Mouse (Mus musculus) stomach, embryonic 14.5 days (tissue): ENCODE results near the gene Dhrs7b. TPM values are rescaled to one million over a fixed set of nuclear protein-coding genes. Genes with fewer than 3 reads are reported as not detected.

ENCODE experiments used
- ATAC-seq: fragments of 200-750 bp; cut with Nextera tagmentation; 2 replicates; pipeline ENCODE4 v1.8.0; 2017; ENCODE audit warnings: low read depth, moderate TSS enrichment; ENCODE audit not compliant: insufficient number of reproducible peaks, insufficient read depth, low FRiP score
- H3K27ac ChIP-seq: fragments of 300-500 bp; sonication (generic); 2 replicates; pipeline ENCODE4 v1.5.1; 2014; ENCODE audit warnings: mild to moderate bottlenecking, low read length, moderate library complexity, mixed read lengths
- H3K27me3 ChIP-seq: fragments of 300-500 bp; sonication (generic); 2 replicates; pipeline ENCODE4 v1.6.1; 2014; ENCODE audit warnings: low read length, control low read depth, mixed read lengths; ENCODE audit not compliant: control insufficient read depth, insufficient read depth
- H3K36me3 ChIP-seq: fragments of 300-500 bp; sonication (generic); 2 replicates; pipeline ENCODE4 v1.6.1; 2014; ENCODE audit warnings: mild to moderate bottlenecking, control low read depth, low read length, moderate library complexity, mixed read lengths; ENCODE audit not compliant: control insufficient read depth, insufficient read depth
- H3K4me1 ChIP-seq: fragments of 300-500 bp; sonication (generic); 2 replicates; pipeline ENCODE4 v1.6.1; 2014; ENCODE audit warnings: low read length, control low read depth, mixed read lengths; ENCODE audit not compliant: control insufficient read depth, insufficient read depth
- H3K4me2 ChIP-seq: fragments of 300-500 bp; sonication (generic); replicated peaks from 2 replicates; pipeline ENCODE4 v1.6.1; 2014; ENCODE audit warnings: low read depth, low read length, control low read depth
- H3K4me3 ChIP-seq: fragments of 300-500 bp; sonication (generic); 2 replicates; pipeline ENCODE4 v1.5.1; 2014; ENCODE audit warnings: low read depth, low read length, control low read depth
- H3K9ac ChIP-seq: fragments of 300-500 bp; sonication (generic); replicated peaks from 2 replicates; pipeline ENCODE4 v1.6.1; 2014; ENCODE audit warnings: low read depth, mild to moderate bottlenecking, control low read depth, low read length, moderate library complexity, mixed read lengths
- H3K9me3 ChIP-seq: fragments of 300-500 bp; sonication (generic); 2 replicates; pipeline ENCODE4 v1.6.1; 2016; ENCODE audit warnings: low read depth, low read length, control low read depth; ENCODE audit not compliant: control insufficient read depth
- WGBS: fragments of 180-500 bp; shearing (Covaris S2); extraction: QIAGEN DNeasy Blood & Tissue Kit; methylation state at CpG from one replicate; pipeline ENCODE4 v1.1.7; 2014; 5-methylcytosine and 5-hydroxymethylcytosine counted together
- polyA plus RNA-seq: library from polyadenylated mRNA; unstranded; fragments of >200 nt; fragmentation: Nextera tagmentation; extraction: Ambion mirVana; gene quantifications from 2 replicates; pipeline ENCODE4 v1.2.1, GENCODE M21; 2014

The Dhrs7b gene
- polyA plus RNA-seq, 1 experiment from 2014 or later, result 37.2 TPM

DNA sequence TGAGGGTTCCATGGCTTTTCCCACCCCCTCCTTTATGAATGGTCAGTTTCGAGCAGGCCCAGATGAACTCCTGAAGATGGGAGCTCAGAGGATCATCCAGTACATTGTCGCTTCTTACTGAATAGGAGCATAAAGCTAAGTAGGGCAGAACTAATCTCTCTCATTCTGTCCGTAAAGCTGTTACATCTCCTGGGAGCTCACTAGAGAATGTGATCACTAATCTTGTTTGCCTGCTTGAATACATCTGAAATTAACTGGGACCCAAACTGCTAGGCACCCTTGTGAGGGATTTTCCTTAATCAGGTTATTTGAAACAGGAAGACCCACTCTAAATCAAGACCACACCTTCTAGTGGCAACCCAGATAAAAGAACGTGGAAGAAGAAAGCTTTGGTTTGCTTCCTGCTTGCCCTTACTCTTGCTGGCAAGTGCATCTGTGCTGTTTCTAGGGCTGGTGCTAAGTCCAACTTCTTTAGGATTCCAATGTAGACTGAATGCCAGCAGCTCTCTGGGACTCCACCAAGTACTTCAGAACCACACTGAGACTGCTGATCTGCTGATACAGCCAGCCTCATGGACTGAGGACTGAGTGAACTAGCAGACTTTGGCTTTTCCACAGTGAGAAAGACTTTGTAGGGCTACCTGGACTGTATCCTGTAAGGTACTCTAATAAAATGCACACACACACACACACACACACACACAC, 3.0 kb upstream of the Dhrs7b start:
- no peak for ATAC-seq
- no peaks in the 10 kb centered on the region for H3K36me3 ChIP-seq
- no peak overlapping the region for H3K27ac ChIP-seq
- no peaks in the 10 kb centered on the region for H3K9me3 ChIP-seq
- WGBS, result 66% methylated on average over 4 of the region's 4 CpGs
- no peak overlapping the region for H3K9ac ChIP-seq
- H3K4me1 ChIP-seq, result peaks cover 5% of the 10 kb centered on the region; the same call in 1 of the 2 replicates
- no peak overlapping the region for H3K4me2 ChIP-seq
- H3K27me3 ChIP-seq, result no peaks in the 10 kb centered on the region
- H3K4me3 ChIP-seq, result no peak overlapping the region

DNA sequence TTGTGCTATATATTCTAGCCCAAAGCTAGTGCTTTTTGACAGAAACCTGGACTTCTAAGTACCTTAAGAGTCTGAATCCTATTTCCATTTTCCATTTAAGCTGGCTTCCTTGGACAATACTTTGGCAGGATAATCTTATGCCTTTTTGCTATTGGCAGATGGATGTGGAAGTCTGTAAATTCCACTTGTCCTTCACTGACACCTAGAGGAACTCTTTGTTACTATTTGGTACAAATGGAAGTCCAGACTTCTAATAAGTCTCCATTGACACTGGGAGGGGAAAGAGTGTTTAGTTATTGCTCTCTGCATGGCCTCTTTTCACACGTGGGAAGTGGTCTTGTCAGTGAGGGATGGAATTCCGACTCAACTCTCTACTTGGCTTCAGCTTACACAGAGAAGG, 1.5 kb upstream of the Dhrs7b start:
- Histone ChIP-seq H3K9me3 (no peaks in the 10 kb centered on the region), H3K4me2 (no peak overlapping the region), H3K9ac (no peak overlapping the region), H3K27ac (no peak overlapping the region), H3K27me3 (no peaks in the 10 kb centered on the region), H3K36me3 (no peaks in the 10 kb centered on the region), H3K4me1 (peaks cover 5% of the 10 kb centered on the region; the same call in 1 of the 2 replicates), H3K4me3 (no peak overlapping the region)
- ATAC-seq, result no peak
- 25% methylated on average over 2 of the region's 2 CpGs for WGBS

DNA sequence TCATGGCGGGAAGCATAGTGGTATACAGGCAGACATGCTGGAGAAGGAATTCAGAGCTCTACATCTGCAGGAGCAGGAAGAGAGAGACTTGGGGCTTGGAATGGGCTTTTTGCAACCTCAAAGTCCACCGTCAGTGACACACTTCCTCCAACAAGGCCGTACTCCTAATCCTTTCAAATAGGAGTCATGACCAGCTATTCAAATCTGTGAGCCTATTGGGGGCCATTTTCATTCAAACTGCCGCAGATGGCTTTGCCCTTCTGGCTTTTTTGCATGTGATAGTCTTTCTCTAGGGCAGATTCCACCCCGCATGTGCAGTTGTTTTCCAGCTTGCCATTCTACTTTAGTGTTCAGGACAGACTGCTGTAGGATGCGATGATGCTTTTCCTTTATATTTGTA, 6.5 kb downstream of the Dhrs7b start:
- Histone ChIP-seq H3K4me3 (no peak overlapping the region), H3K27me3 (no peaks in the 10 kb centered on the region), H3K27ac (no peak overlapping the region), H3K4me2 (no peak overlapping the region), H3K9me3 (no peaks in the 10 kb centered on the region), H3K36me3 (no peaks in the 10 kb centered on the region), H3K4me1 (no peaks in the 10 kb centered on the region), H3K9ac (no peak overlapping the region)
- 92% methylated on average over 6 of the region's 6 CpGs for WGBS
- ATAC-seq, result no peak

DNA sequence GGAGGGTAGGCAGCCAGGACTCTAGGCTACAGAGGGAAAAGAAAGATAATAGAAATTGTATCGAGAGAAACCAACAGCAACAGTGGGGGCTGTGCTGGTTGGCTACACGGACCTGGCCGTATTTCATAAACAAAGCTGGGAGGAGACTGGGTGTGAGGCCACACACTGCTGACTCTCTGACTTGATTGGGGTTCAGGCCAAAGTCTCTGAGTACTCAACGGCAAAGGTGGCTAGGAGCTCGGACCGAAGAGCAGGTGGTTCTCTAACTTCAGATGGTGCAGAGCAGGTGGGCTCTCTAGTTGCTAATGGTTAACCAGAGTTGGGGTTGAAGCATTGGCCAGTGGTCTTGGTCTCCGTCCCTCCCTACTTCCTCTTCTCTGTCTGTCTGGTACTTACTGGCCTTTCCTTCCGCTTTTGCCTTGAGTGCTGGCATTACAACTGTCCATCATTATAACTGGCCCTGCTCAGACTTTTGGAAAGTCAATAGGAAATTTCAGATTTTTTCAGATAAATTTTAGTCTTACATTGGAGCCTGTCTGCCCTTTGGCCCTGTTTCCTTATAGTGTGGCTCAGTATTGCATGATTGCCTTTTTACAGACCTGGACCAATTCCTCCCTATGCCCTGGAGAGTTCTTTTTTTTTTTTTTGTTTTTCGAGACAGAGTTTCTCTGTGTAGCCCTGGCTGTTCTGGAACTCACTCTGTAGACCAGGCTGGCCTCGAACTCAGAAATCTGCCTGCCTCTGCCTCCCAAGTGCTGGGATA, 7.4 kb downstream of the Dhrs7b start:
- no peak for ATAC-seq
- Histone ChIP-seq H3K9me3 (no peaks in the 10 kb centered on the region), H3K27ac (no peak overlapping the region), H3K36me3 (no peaks in the 10 kb centered on the region), H3K4me1 (no peaks in the 10 kb centered on the region), H3K27me3 (no peaks in the 10 kb centered on the region), H3K4me2 (no peak overlapping the region), H3K9ac (no peak overlapping the region), H3K4me3 (no peak overlapping the region)
- 85% methylated on average over 10 of the region's 10 CpGs for WGBS

DNA sequence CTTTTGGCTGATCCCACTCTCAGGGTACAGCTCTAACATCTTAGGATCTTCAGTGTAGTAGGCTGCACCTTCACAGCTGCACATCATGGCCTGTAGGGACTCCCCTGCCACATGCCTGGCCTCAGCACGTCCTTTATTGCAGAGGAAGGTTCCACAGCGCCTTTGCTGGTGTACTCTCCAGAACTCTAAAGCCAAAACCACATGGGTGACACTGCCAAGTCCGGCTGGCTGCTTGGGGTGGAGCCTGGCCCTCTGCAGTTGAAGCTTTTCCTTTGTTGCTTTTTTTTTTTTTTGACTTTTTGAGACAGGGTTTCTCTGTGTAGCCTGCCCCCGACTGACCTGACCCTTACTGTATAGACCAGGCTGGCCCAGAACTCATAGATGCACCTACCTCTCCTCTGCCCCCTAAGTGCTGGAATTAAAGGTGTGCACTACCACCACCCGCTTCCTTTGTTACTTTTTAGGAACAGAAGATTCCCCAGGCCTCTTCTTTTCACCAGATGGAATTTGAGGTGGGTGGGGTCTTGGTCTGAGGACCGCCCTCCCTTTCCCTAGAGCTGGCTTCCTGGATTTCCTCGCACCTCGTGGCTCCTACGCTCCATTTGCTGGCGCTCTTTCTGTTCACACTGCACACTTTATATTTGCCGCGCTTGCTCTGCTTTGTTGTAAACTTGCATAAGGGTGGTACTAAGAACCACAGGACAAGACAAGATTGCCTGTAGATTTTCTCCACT, 11.2 kb downstream of the Dhrs7b start:
- H3K27ac ChIP-seq, result no peak overlapping the region
- H3K9ac ChIP-seq, result no peak overlapping the region
- WGBS, result 75% methylated on average over 12 of the region's 12 CpGs
- H3K4me1 ChIP-seq, result no peaks in the 10 kb centered on the region
- ATAC-seq, result no peak
- peaks cover 3% of the 10 kb centered on the region; the same call in 1 of the 2 replicates for H3K36me3 ChIP-seq
- no peak overlapping the region for H3K4me3 ChIP-seq
- no peaks in the 10 kb centered on the region for H3K27me3 ChIP-seq
- no peak overlapping the region for H3K4me2 ChIP-seq
- no peaks in the 10 kb centered on the region for H3K9me3 ChIP-seq

DNA sequence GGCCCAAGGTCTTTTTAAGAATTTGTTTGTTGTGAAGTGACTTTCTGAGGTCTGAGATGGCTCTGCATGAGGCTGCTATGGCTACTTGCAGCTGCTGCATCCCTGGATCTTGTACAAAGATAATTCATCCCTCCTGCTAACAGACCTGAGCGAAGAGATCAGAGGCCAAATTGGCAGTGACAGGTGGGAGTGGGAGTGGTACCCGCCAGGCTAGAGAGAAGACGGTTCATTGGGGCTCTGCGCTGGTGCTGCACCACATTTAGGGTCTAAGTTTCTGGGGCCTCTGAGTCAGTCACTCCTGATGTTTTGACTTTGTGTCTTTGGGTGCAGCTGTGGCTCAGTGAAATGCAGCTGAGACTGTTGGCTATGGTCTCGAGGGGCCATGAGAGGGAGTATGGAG, 13.0 kb downstream of the Dhrs7b start:
- Histone ChIP-seq H3K4me1 (no peaks in the 10 kb centered on the region), H3K4me2 (no peak overlapping the region), H3K9me3 (no peaks in the 10 kb centered on the region), H3K9ac (no peak overlapping the region), H3K27me3 (no peaks in the 10 kb centered on the region), H3K4me3 (no peak overlapping the region), H3K27ac (no peak overlapping the region), H3K36me3 (peaks cover 10% of the 10 kb centered on the region; the same call in 1 of the 2 replicates)
- no peak for ATAC-seq
- 87% methylated on average over 5 of the region's 5 CpGs for WGBS

- ATAC-seq, result no peak
- Histone ChIP-seq H3K9me3 (no peaks in the 10 kb centered on the region), H3K27ac (no peak overlapping the region), H3K36me3 (peaks cover 10% of the 10 kb centered on the region), H3K9ac (no peak overlapping the region), H3K4me3 (no peak overlapping the region), H3K4me1 (no peaks in the 10 kb centered on the region), H3K27me3 (no peaks in the 10 kb centered on the region), H3K4me2 (no peak overlapping the region)
- 79% methylated on average over 5 of the region's 5 CpGs for WGBS
Observed at GRCm38 (mm10) chr11:60845415-60845814, 15.0 kb downstream of the Dhrs7b start.

DNA sequence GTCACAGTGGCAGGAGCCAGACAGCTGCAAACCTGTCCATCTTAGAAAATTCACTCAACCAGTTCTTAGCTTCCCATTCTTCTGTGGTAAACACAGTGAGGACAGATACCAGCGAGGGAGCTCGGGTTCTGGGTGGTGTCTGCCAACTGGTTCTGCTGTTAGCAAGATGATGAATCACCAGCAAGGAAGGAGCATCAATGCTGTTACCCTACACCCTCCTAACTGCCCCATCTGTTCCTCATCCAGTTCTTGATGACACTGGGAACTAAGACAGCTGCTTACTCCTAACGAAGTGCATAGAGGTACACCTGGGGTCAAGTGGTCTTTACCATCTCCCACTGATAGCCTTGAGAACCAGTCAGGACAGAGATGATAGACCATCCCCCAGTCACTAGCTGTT, 26.2 kb downstream of the Dhrs7b start:
- WGBS, result 44% methylated on average over 3 of the region's 3 CpGs
- ATAC-seq, result no peak
- no peak overlapping the region for H3K9ac ChIP-seq
- H3K4me1 ChIP-seq, result no peaks in the 10 kb centered on the region
- no peaks in the 10 kb centered on the region for H3K27me3 ChIP-seq
- no peak overlapping the region for H3K27ac ChIP-seq
- no peak overlapping the region for H3K4me2 ChIP-seq
- no peaks in the 10 kb centered on the region for H3K9me3 ChIP-seq
- H3K36me3 ChIP-seq, result peaks cover 53% of the 10 kb centered on the region
- no peak overlapping the region for H3K4me3 ChIP-seq
